Mouse (Mus musculus) lung, embryonic 14.5 days (tissue): ENCODE measurements at regions not wholly inside any gene's neighbourhood (a gene's known extent, or its start where the extent isn't known, plus 50 kb on each side); places are given as distances from the start of the nearest gene placed in this dataset.
"Not testable (repeated sequence)": the region's sequence is repeated elsewhere in the genome, so short reads cannot be mapped to it uniquely, and the experiment has no call there.

Source experiments
- ATAC-seq: fragments of 200-750 bp; cut with Nextera tagmentation; 2 replicates; pipeline ENCODE4 v1.8.0; 2017; ENCODE audit warnings: mild to moderate bottlenecking, moderate TSS enrichment, moderate library complexity; ENCODE audit not compliant: insufficient read depth
- DNase-seq: peaks from one replicate; pipeline ENCODE4 v3.0.0-alpha.2; 2015
- H3K27ac ChIP-seq: fragments of 300-500 bp; sonication (generic); 2 replicates; pipeline ENCODE4 v1.5.1; 2014; ENCODE audit warnings: low read depth, mild to moderate bottlenecking, moderate library complexity
- H3K27me3 ChIP-seq: fragments of 300-500 bp; sonication (generic); 2 replicates; pipeline ENCODE4 v1.6.1; 2014; ENCODE audit warnings: low read length, control low read depth; ENCODE audit not compliant: insufficient read depth
- H3K36me3 ChIP-seq: fragments of 300-500 bp; sonication (generic); 2 replicates; pipeline ENCODE4 v1.6.1; 2014; ENCODE audit warnings: control low read depth; ENCODE audit not compliant: insufficient read depth
- H3K4me1 ChIP-seq: fragments of 300-500 bp; sonication (generic); 2 replicates; pipeline ENCODE4 v1.6.1; 2014; ENCODE audit warnings: antibody characterized with exemption, control low read depth; ENCODE audit not compliant: insufficient read depth
- H3K4me2 ChIP-seq: fragments of 300-500 bp; sonication (generic); 2 replicates; pipeline ENCODE4 v1.6.1; 2014; ENCODE audit warnings: mild to moderate bottlenecking
- H3K4me3 ChIP-seq: fragments of 300-500 bp; sonication (generic); 2 replicates; pipeline ENCODE4 v1.5.1; 2014; ENCODE audit warnings: low read depth, low read length
- H3K9ac ChIP-seq: fragments of 300-500 bp; sonication (generic); 2 replicates; pipeline ENCODE4 v1.6.1; 2014
- H3K9me3 ChIP-seq: fragments of 300-500 bp; sonication (generic); 2 replicates; pipeline ENCODE4 v1.6.1; 2016; ENCODE audit warnings: low read depth, low read length, control low read depth
- CTCF ChIP-seq: IDR thresholded peaks from 2 replicates; pipeline ENCODE4 v1.5.1; 2016; ENCODE audit warnings: antibody characterized with exemption, low read depth
- WGBS: fragments of 180-500 bp; shearing (Covaris S2); extraction: QIAGEN DNeasy Blood & Tissue Kit; methylation state at CpG from one replicate; pipeline ENCODE4 v1.1.7; 2014; 5-methylcytosine and 5-hydroxymethylcytosine counted together

- TF ChIP-seq CTCF, result no peak
- no peak for DNase-seq
- 58% methylated on average over 1 of the region's 1 CpGs for WGBS
Observed at GRCm38 (mm10) chr1:149238329-149239015, 722.6 kb downstream of the Pla2g4a start.

DNA sequence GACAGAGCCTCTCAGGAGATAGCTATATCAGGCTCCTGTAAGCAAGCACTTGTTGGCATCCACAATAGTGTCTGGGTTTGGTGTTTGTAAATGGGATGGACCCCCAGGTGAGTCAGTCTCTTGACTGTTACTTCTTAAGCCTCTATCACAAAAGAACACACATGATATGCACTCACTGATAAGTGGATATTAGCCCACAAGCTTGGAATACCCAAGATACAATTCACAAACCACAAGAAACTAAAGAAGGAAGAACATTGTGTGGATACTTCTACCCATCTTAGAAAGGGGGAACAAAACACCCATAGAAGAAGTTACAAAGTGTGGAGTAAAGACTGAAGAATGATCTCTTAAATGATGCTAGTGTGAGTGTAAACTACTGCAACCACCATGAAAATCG lies 733.9 kb downstream of the Pla2g4a start:
- not testable (repeated sequence) for ATAC-seq, H3K27me3 ChIP-seq, H3K36me3 ChIP-seq, H3K4me2 ChIP-seq, H3K27ac ChIP-seq, H3K4me1 ChIP-seq, DNase-seq, H3K9me3 ChIP-seq, H3K4me3 ChIP-seq, H3K9ac ChIP-seq
- WGBS, result 92% methylated on average over 1 of the region's 1 CpGs

More at GRCm38 (mm10) chr1:149238329-149239015, 722.6 kb downstream of the Pla2g4a start:
- Histone ChIP-seq H3K27me3 (no peaks in the 10 kb centered on the region), H3K9ac (no peak overlapping the region), H3K9me3 (no peaks in the 10 kb centered on the region), H3K4me2 (no peak overlapping the region), H3K4me1 (no peaks in the 10 kb centered on the region), H3K27ac (no peak overlapping the region), H3K36me3 (no peaks in the 10 kb centered on the region), H3K4me3 (no peak overlapping the region)
- no peak for ATAC-seq

- Histone ChIP-seq H3K4me2 (no peak overlapping the region), H3K4me3 (no peak overlapping the region), H3K9ac (no peak overlapping the region), H3K27ac (no peak overlapping the region), H3K36me3 (no peaks in the 10 kb centered on the region), H3K27me3 (no peaks in the 10 kb centered on the region), H3K4me1 (no peaks in the 10 kb centered on the region), H3K9me3 (no peaks in the 10 kb centered on the region)
- no peak for TF ChIP-seq CTCF
- ATAC-seq (no peak), DNase-seq (no peak)
Observed at GRCm38 (mm10) chr1:149226400-149226799, 734.7 kb downstream of the Pla2g4a start.

GRCm38 (mm10) chr1:149202631-149203030 lies 758.5 kb downstream of the Pla2g4a start:
- H3K36me3 ChIP-seq, result no peaks in the 10 kb centered on the region
- H3K4me1 ChIP-seq, result no peaks in the 10 kb centered on the region
- no peak for TF ChIP-seq CTCF
- H3K27me3 ChIP-seq, result no peaks in the 10 kb centered on the region
- H3K27ac ChIP-seq, result no peak overlapping the region
- H3K9ac ChIP-seq, result no peak overlapping the region
- ATAC-seq (no peak), DNase-seq (no peak)
- no peaks in the 10 kb centered on the region for H3K9me3 ChIP-seq
- WGBS, result 88% methylated on average over 1 of the region's 1 CpGs
- H3K4me3 ChIP-seq, result no peak overlapping the region
- H3K4me2 ChIP-seq, result no peak overlapping the region

- TF ChIP-seq CTCF, result no peak
- H3K4me1 ChIP-seq, result no peaks in the 10 kb centered on the region
Observed at GRCm38 (mm10) chr1:149199284-149199683, 761.8 kb downstream of the Pla2g4a start.

DNA sequence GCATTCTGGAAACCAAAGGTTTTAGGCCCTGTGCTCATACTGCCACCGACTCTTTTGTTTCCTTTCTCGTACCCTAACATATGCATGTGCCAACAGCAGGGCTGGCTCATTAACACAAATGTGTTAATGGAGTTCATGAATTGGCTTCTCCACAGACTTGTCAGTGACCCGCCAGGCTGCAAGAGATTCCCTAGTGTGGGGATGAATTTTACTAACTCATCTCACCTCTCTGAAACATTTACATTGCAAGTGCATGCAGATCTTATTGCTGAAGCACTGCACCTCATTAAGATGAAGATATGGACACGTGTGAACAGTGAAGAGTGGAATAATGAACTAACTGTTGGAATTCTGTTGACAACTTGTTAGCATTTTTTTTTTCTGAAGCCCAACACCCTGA lies 762.2 kb downstream of the Pla2g4a start:
- Histone ChIP-seq H3K4me1 (no peaks in the 10 kb centered on the region), H3K9ac (no peak overlapping the region), H3K36me3 (no peaks in the 10 kb centered on the region), H3K27ac (no peak overlapping the region), H3K9me3 (no peaks in the 10 kb centered on the region), H3K27me3 (no peaks in the 10 kb centered on the region), H3K4me2 (no peak overlapping the region), H3K4me3 (no peak overlapping the region)
- 60% methylated on average over 4 of the region's 4 CpGs for WGBS
- DNase-seq (no peak), ATAC-seq (no peak)
- no peak for TF ChIP-seq CTCF

More at GRCm38 (mm10) chr1:149199284-149199683, 761.8 kb downstream of the Pla2g4a start:
- H3K4me2 ChIP-seq, result no peak overlapping the region
- H3K4me3 ChIP-seq, result no peak overlapping the region
- H3K27me3 ChIP-seq, result no peaks in the 10 kb centered on the region
- no peak overlapping the region for H3K27ac ChIP-seq
- DNase-seq, result no peak
- 68% methylated on average over 2 of the region's 2 CpGs for WGBS
- no peaks in the 10 kb centered on the region for H3K9me3 ChIP-seq
- H3K36me3 ChIP-seq, result no peaks in the 10 kb centered on the region
- H3K9ac ChIP-seq, result no peak overlapping the region
- ATAC-seq, result no peak
